Mouse (Mus musculus): ENCODE measurements around the gene Ajap1. TPM values are rescaled to one million over a fixed set of nuclear protein-coding genes. Genes with fewer than 3 reads are reported as not detected.

Ajap1 gene
- polyA plus RNA-seq, 1 experiment: not detected

DNA sequence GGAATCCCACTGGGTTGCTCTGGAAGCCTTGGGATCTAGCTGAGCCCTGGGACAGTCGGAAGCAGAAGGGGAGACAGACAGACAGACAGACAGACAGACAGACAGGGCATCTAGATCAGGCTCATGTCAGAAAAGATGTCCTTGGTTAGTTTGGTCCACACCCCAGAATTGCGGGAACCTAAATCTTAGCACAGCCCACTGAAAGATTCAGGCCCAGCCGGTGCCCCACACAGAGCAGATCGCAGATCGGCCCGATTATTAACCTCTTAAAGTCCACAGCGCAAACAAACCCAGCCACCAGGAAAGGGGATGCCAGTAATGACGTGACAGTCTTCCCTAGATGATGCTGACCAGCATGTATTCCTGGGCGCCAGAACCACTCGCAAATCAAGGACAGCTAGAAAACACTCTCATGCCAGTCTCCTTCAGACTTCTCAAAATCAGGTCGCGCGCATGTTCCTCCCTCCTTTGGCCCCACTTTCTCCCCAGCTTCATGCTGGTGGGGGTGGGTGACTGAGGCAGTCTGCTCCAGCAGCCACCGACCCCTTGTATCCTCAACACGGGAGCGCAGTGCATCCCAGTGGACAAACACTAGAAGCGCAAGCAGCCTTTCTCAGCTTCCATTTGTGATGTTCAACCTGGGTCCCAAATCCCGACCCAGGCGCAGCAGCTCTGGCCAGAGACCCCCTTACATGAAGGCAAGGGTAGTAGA, 1.9 kb downstream of the Ajap1 start:
- Histone ChIP-seq H3K36me3 (ENCODE audit: control insufficient read depth, insufficient read depth, low read length) (no peaks in the 10 kb centered on the region), H3K27me3 (ENCODE audit: control insufficient read depth, insufficient read depth, low read length) (no peaks in the 10 kb centered on the region; the same call in none of the 2 replicates), H3K4me3 (ENCODE audit: control insufficient read depth, low read depth, low read length) (no peak overlapping the region), H3K4me1 (ENCODE audit: control insufficient read depth, insufficient read depth, low read length) (peaks cover 18% of the 10 kb centered on the region), H3K27ac (ENCODE audit: control insufficient read depth, insufficient read depth, low read depth, low read length) (no peak overlapping the region)
- no peak for TF ChIP-seq POLR2A (IDR thresholded peaks at IDR 0.05; ENCODE audit: control insufficient read depth, low read depth, low read length)
- TF ChIP-seq CTCF (IDR thresholded peaks at IDR 0.05; ENCODE audit: control insufficient read depth, insufficient read depth, insufficient replicate concordance, low read depth, low read length): peak; percentile 33; the same call in 1 of the 2 replicates

- no peak overlapping the region for H3K4me3 ChIP-seq (ENCODE audit: control insufficient read depth, low read depth, low read length)
- H3K4me1 ChIP-seq (ENCODE audit: control insufficient read depth, insufficient read depth, low read length): peaks cover 18% of the 10 kb centered on the region
- no peaks in the 10 kb centered on the region for H3K36me3 ChIP-seq (ENCODE audit: control insufficient read depth, insufficient read depth, low read length)
- H3K27ac ChIP-seq (ENCODE audit: control insufficient read depth, insufficient read depth, low read depth, low read length): no peak overlapping the region
- TF ChIP-seq POLR2A (IDR thresholded peaks at IDR 0.05; ENCODE audit: control insufficient read depth, low read depth, low read length): no peak
- no peak for TF ChIP-seq CTCF (IDR thresholded peaks at IDR 0.05; ENCODE audit: control insufficient read depth, insufficient read depth, insufficient replicate concordance, low read depth, low read length)
- H3K27me3 ChIP-seq (ENCODE audit: control insufficient read depth, insufficient read depth, low read length): no peaks in the 10 kb centered on the region; the same call in none of the 2 replicates
Observed at GRCm38 (mm10) chr4:153479144-153479543, 3.5 kb downstream of the Ajap1 start.

- TF ChIP-seq POLR2A (IDR thresholded peaks at IDR 0.05; ENCODE audit: control insufficient read depth, low read depth, low read length): no peak
- peak; percentile 70; the same call in 1 of the 2 replicates for TF ChIP-seq CTCF (IDR thresholded peaks at IDR 0.05; ENCODE audit: control insufficient read depth, insufficient read depth, insufficient replicate concordance, low read depth, low read length)
- no peak overlapping the region for H3K4me3 ChIP-seq (ENCODE audit: control insufficient read depth, low read depth, low read length)
- no peaks in the 10 kb centered on the region for H3K4me1 ChIP-seq (ENCODE audit: control insufficient read depth, insufficient read depth, low read length)
- no peaks in the 10 kb centered on the region for H3K27me3 ChIP-seq (ENCODE audit: control insufficient read depth, insufficient read depth, low read length)
- H3K27ac ChIP-seq (ENCODE audit: control insufficient read depth, insufficient read depth, low read depth, low read length): no peak overlapping the region
- no peaks in the 10 kb centered on the region for H3K36me3 ChIP-seq (ENCODE audit: control insufficient read depth, insufficient read depth, low read length)
Observed at GRCm38 (mm10) chr4:153473480-153474252, 8.9 kb downstream of the Ajap1 start.

DNA sequence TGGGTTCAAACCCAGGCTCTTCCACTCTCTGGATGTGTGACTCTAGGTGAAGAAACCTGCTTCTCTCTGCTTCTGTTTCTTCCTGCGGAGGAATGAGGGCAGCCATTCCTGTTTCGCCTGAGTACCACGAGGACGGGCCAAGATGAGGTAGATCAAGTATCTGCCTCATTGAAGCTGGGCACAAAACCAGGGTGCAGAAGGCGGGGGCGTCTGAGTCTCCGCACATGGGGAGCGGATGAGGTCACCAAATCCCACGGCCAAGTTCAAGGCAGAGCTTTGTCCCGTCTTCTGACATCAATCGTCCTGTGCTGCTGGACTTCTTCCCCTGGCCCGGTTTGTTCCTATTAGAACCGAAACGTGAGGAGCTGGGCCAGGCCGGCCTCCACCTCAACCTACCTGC, 12.9 kb downstream of the Ajap1 start:
- H3K4me3 ChIP-seq (ENCODE audit: control insufficient read depth, low read depth, low read length): no peak overlapping the region
- H3K27ac ChIP-seq (ENCODE audit: control insufficient read depth, insufficient read depth, low read depth, low read length): no peak overlapping the region
- no peak for TF ChIP-seq CTCF (IDR thresholded peaks at IDR 0.05; ENCODE audit: control insufficient read depth, insufficient read depth, insufficient replicate concordance, low read depth, low read length)
- no peak for TF ChIP-seq POLR2A (IDR thresholded peaks at IDR 0.05; ENCODE audit: control insufficient read depth, low read depth, low read length)
- H3K27me3 ChIP-seq (ENCODE audit: control insufficient read depth, insufficient read depth, low read length): no peaks in the 10 kb centered on the region
- H3K36me3 ChIP-seq (ENCODE audit: control insufficient read depth, insufficient read depth, low read length): no peaks in the 10 kb centered on the region
- no peaks in the 10 kb centered on the region for H3K4me1 ChIP-seq (ENCODE audit: control insufficient read depth, insufficient read depth, low read length)

DNA sequence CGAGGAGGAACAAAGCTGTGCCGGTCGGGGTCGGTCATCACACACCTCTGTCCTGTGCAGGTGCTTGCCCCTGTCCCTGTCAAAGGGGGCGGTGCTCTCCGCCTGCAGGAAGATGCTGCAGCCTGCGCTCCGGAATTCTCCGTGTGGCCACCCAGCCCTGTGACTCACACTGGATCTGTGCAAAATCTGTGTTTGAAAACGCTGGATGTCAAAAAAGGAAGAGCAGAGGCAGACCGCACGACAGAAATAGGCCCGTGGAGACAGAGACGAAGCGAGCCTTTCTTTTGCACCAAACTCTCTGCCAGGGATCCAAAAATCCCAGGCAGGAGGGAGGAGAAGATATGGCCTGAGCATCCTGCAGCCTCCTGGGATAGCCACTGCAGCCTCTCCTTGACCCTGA, 22.7 kb downstream of the Ajap1 start:
- Histone ChIP-seq H3K36me3 (ENCODE audit: control insufficient read depth, insufficient read depth, low read length) (no peaks in the 10 kb centered on the region), H3K27ac (ENCODE audit: control insufficient read depth, insufficient read depth, low read depth, low read length) (no peak overlapping the region), H3K27me3 (ENCODE audit: control insufficient read depth, insufficient read depth, low read length) (no peaks in the 10 kb centered on the region), H3K4me1 (ENCODE audit: control insufficient read depth, insufficient read depth, low read length) (no peaks in the 10 kb centered on the region), H3K4me3 (ENCODE audit: control insufficient read depth, low read depth, low read length) (no peak overlapping the region)
- TF ChIP-seq POLR2A (IDR thresholded peaks at IDR 0.05; ENCODE audit: control insufficient read depth, low read depth, low read length): no peak
- no peak for TF ChIP-seq CTCF (IDR thresholded peaks at IDR 0.05; ENCODE audit: control insufficient read depth, insufficient read depth, insufficient replicate concordance, low read depth, low read length)

DNA sequence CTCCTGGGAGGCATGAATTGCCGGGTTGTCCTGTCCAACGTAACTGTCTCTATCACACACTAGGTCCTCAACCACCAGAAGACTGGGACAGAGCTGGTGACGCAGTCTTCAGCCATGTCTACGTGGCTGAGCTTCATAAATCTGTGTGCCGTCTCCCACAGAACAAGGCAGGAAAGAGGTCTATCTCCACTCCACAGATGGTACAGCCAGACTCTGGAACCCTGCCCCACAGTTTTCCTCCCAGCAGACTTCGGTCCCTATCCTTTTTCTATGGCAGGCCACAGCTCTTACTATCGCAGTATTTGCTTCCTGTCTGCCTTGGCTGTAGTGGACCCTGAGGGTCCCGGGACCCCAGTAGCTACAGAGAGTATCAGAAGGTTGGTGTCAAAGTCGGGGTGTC, 23.1 kb downstream of the Ajap1 start:
- Histone ChIP-seq H3K27me3 (ENCODE audit: control insufficient read depth, insufficient read depth, low read length) (no peaks in the 10 kb centered on the region), H3K36me3 (ENCODE audit: control insufficient read depth, insufficient read depth, low read length) (no peaks in the 10 kb centered on the region), H3K4me1 (ENCODE audit: control insufficient read depth, insufficient read depth, low read length) (no peaks in the 10 kb centered on the region), H3K27ac (ENCODE audit: control insufficient read depth, insufficient read depth, low read depth, low read length) (no peak overlapping the region), H3K4me3 (ENCODE audit: control insufficient read depth, low read depth, low read length) (no peak overlapping the region)
- no peak for TF ChIP-seq POLR2A (IDR thresholded peaks at IDR 0.05; ENCODE audit: control insufficient read depth, low read depth, low read length)
- TF ChIP-seq CTCF (IDR thresholded peaks at IDR 0.05; ENCODE audit: control insufficient read depth, insufficient read depth, insufficient replicate concordance, low read depth, low read length): no peak

DNA sequence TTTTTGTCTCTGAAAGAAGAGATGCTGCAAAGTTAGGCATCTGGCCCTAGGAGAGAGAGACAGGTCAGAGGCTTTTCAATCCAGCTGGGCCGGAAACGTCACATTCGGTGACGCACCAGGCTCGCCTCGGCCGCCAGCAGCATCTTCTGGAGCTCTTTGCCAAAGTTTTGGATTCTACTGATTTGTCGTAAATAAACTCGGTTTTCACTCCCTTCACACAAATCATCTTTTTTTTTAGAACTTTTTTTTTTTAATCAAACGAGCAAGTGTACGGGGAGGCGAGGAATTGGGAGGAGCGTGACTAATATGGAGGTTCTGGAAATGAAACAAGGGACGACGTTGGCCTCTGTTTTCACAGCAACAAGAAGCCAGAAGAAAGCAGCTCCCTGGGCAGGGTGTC, 23.8 kb downstream of the Ajap1 start:
- no peaks in the 10 kb centered on the region for H3K4me1 ChIP-seq (ENCODE audit: control insufficient read depth, insufficient read depth, low read length)
- no peak for TF ChIP-seq CTCF (IDR thresholded peaks at IDR 0.05; ENCODE audit: control insufficient read depth, insufficient read depth, insufficient replicate concordance, low read depth, low read length)
- no peak for TF ChIP-seq POLR2A (IDR thresholded peaks at IDR 0.05; ENCODE audit: control insufficient read depth, low read depth, low read length)
- no peak overlapping the region for H3K27ac ChIP-seq (ENCODE audit: control insufficient read depth, insufficient read depth, low read depth, low read length)
- H3K36me3 ChIP-seq (ENCODE audit: control insufficient read depth, insufficient read depth, low read length): no peaks in the 10 kb centered on the region
- H3K4me3 ChIP-seq (ENCODE audit: control insufficient read depth, low read depth, low read length): no peak overlapping the region
- no peaks in the 10 kb centered on the region for H3K27me3 ChIP-seq (ENCODE audit: control insufficient read depth, insufficient read depth, low read length)

Measured in testis, adult 2 months (tissue).